Mouse (Mus musculus) limb, embryonic 11.5 days (tissue): ENCODE data around the gene Six3. TPM values are rescaled to one million over a fixed set of nuclear protein-coding genes. Genes with fewer than 3 reads are reported as not detected.

Source experiments
- ATAC-seq: fragments of 200-750 bp; cut with Nextera tagmentation; 2 replicates; pipeline ENCODE4 v1.8.0; 2017; ENCODE audit warnings: low read depth; ENCODE audit not compliant: insufficient number of reproducible peaks, low FRiP score, low TSS enrichment
- DNase-seq: peaks from one replicate; pipeline ENCODE4 v3.0.0-alpha.2; 2015; ENCODE audit warnings: low spot score
- H3K27ac ChIP-seq: fragments of 300-500 bp; sonication (generic); replicated peaks from 2 replicates; pipeline ENCODE4 v1.5.1; 2014; ENCODE audit warnings: low read depth, mild to moderate bottlenecking, low read length
- H3K27me3 ChIP-seq: fragments of 300-500 bp; sonication (generic); 2 replicates; pipeline ENCODE4 v1.6.1; 2014; ENCODE audit warnings: mild to moderate bottlenecking, low read length, mixed read lengths; ENCODE audit not compliant: control insufficient read depth, insufficient read depth
- H3K36me3 ChIP-seq: fragments of 300-500 bp; sonication (generic); 2 replicates; pipeline ENCODE4 v1.6.1; 2014; ENCODE audit warnings: mild to moderate bottlenecking, low read length, moderate library complexity, mixed read lengths; ENCODE audit not compliant: control insufficient read depth, insufficient read depth
- H3K4me1 ChIP-seq: fragments of 300-500 bp; sonication (generic); 2 replicates; pipeline ENCODE4 v1.6.1; 2014; ENCODE audit warnings: low read length, mixed read lengths; ENCODE audit not compliant: control insufficient read depth, insufficient read depth
- H3K4me2 ChIP-seq: fragments of 300-500 bp; sonication (generic); 2 replicates; pipeline ENCODE4 v1.6.1; 2014; ENCODE audit warnings: low read depth, mild to moderate bottlenecking, moderate library complexity; ENCODE audit not compliant: severe bottlenecking
- H3K4me3 ChIP-seq: fragments of 300-500 bp; sonication (generic); 2 replicates; pipeline ENCODE4 v1.5.1; 2014; ENCODE audit warnings: low read depth, low read length
- H3K9ac ChIP-seq: fragments of 300-500 bp; sonication (generic); 2 replicates; pipeline ENCODE4 v1.6.1; 2014; ENCODE audit warnings: mild to moderate bottlenecking, low read length
- H3K9me3 ChIP-seq: fragments of 300-500 bp; sonication (generic); 2 replicates; pipeline ENCODE4 v1.6.1; 2016; ENCODE audit warnings: low read length; ENCODE audit not compliant: control insufficient read depth
- WGBS: fragments of 180-500 bp; shearing (Covaris S2); extraction: QIAGEN DNeasy Blood & Tissue Kit; methylation state at CpG from one replicate; pipeline ENCODE4 v1.1.7; 2014; 5-methylcytosine and 5-hydroxymethylcytosine counted together
- polyA plus RNA-seq: library from polyadenylated mRNA; unstranded; fragments of >200 nt; fragmentation: Nextera tagmentation; extraction: Ambion mirVana; gene quantifications from 2 replicates; pipeline ENCODE4 v1.2.1, GENCODE M21; 2014

Gene Six3
- polyA plus RNA-seq, 1 experiment from 2014 or later = not detected

DNA sequence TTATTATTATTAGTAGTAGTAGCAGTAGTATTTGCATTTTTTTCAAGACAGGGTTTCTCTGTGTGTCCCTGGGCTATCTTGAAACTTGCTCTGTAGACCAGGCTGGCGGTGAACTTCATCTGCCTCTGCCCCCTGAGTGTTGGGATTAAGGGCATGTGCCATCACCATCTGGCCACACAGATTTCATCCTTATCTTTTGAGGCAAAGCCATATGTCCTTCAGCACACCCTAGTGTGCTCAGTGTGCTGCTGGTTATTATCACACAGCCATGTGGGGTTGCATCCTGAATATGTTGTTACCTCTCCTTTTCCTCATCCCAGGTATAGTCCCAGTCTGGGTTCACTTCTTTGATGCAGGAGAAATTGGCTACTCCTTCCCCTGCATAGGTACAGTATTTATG is 46.6 kb downstream of the Six3 start:
- Histone ChIP-seq H3K4me3 (no peak overlapping the region), H3K4me1 (0 out of 2 replicates have a peak, but pooled peaks cover 2% of the 10 kb centered on the region), H3K9me3 (no peaks in the 10 kb centered on the region), H3K27me3 (peaks cover 16% of the 10 kb centered on the region), H3K9ac (no peak overlapping the region), H3K27ac (no peak overlapping the region), H3K4me2 (no peak overlapping the region), H3K36me3 (no peaks in the 10 kb centered on the region)
- no peak for ATAC-seq
- 92% methylated on average over 1 of the region's 1 CpGs for WGBS
- DNase-seq = no peak

- no peak overlapping the region for H3K27ac ChIP-seq
- no peak for ATAC-seq
- H3K4me1 ChIP-seq = 0 out of 2 replicates have a peak, but pooled peaks cover 5% of the 10 kb centered on the region
- H3K4me3 ChIP-seq = no peak overlapping the region
- H3K27me3 ChIP-seq = peaks cover 19% of the 10 kb centered on the region
- WGBS = 68% methylated on average over 5 of the region's 5 CpGs
- no peak for DNase-seq
- no peaks in the 10 kb centered on the region for H3K36me3 ChIP-seq
- no peak overlapping the region for H3K9ac ChIP-seq
- no peak overlapping the region for H3K4me2 ChIP-seq
- no peaks in the 10 kb centered on the region for H3K9me3 ChIP-seq
These were observed 48.1 kb downstream of the Six3 start for GRCm38 (mm10) chr17:85661521-85661920.

- DNase-seq = no peak
- whole genome bisulfite sequencing = 24% methylated on average over 2 of the region's 2 CpGs
- Histone ChIP-seq H3K4me3 (no peak overlapping the region), H3K4me2 (peak overlapping the region; percentile 43; the same call in 1 of the 2 replicates), H3K9ac (no peak overlapping the region), H3K9me3 (no peaks in the 10 kb centered on the region), H3K4me1 (0 out of 2 replicates have a peak, but pooled peaks cover 5% of the 10 kb centered on the region), H3K36me3 (no peaks in the 10 kb centered on the region), H3K27ac (no peak overlapping the region), H3K27me3 (peaks cover 24% of the 10 kb centered on the region)
- ATAC-seq = no peak
These were observed 50.8 kb downstream of the Six3 start for GRCm38 (mm10) chr17:85664202-85664601.

- no peaks in the 10 kb centered on the region for H3K36me3 ChIP-seq
- H3K4me1 ChIP-seq = 0 out of 2 replicates have a peak, but pooled peaks cover 5% of the 10 kb centered on the region
- H3K4me3 ChIP-seq = peak overlapping the region; percentile 19
- H3K27me3 ChIP-seq = peaks cover 24% of the 10 kb centered on the region
- peak overlapping the region; percentile 43 for H3K4me2 ChIP-seq
- DNase-seq = peak; percentile 84
- no peak overlapping the region for H3K27ac ChIP-seq
- no peak; the same call in 1 of the 2 replicates for ATAC-seq
- no peak overlapping the region for H3K9ac ChIP-seq
- H3K9me3 ChIP-seq = no peaks in the 10 kb centered on the region
- 1% methylated on average over 20 of the region's 20 CpGs for WGBS
These were observed 51.4 kb downstream of the Six3 start for GRCm38 (mm10) chr17:85664618-85665320.

Other genes with a start within 250 kb of the Six3 start
- gene Six2, start 74.7 kb downstream of the Six3 start, polyA plus RNA-seq = 7.8 and 8.4 TPM in 2 replicates